Mouse (Mus musculus): ENCODE results near the gene Osbpl5.

Osbpl5 gene

DNA sequence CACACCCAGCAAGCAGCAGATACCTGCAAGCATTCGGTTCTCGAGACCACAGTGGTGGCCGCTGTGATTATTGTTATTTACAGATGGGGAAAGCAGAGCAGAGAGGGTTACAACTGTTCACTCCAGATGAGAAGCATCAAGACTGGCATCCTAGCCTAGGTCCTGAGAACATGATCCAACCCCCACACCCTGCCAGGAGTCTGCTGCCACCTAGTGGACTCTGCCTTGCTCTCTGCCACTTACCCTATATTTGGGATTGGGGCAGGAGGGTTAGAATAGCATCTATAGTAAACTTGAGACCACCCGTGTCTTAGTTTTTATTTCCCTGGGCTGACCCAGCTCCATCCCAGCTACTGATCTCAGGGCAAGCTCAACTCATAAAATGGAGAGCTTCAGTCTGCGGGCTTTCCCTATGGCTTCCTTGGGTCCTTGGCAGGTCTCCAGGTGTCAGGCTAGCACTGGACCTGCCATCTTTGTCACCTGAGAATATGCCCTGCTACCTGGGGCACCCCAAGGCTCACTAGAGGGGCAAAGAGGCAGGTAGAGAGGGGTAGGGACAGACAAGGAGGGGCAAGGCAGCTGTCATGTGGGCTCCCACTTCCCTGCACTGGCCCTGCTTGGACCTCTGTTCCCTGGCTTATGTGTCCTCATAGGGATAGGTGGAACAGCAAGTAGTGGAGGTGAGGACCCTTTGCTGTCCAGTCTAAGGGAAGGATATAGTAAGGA, 2.6 kb downstream of the Osbpl5 start:
- DNase-seq (ENCODE audit: low spot score) = no peak

- DNase-seq (ENCODE audit: low spot score) = no peak
Observed at GRCm38 (mm10) chr7:143752606-143753005, 4.2 kb downstream of the Osbpl5 start.

DNA sequence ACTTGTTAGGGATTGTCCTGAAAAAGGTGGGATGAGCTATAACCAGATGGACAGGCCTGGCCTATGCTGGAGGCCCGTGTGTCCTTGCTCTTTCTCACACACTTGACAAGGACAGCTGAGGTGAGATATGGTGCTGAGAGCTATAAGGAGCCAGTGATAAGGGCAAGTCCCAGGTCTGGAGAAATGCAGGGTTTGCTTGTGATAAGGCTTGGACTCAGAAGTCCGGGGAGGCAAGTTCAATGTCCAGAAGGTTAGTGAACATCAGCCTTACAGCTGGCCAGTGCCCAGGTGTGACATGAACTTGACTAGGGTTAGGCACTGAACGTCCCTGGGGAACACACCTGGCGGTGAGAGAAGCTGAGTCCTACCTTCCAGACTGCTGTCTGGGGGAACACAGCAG, 4.7 kb downstream of the Osbpl5 start:
- no peak for DNase-seq (ENCODE audit: low spot score)

DNA sequence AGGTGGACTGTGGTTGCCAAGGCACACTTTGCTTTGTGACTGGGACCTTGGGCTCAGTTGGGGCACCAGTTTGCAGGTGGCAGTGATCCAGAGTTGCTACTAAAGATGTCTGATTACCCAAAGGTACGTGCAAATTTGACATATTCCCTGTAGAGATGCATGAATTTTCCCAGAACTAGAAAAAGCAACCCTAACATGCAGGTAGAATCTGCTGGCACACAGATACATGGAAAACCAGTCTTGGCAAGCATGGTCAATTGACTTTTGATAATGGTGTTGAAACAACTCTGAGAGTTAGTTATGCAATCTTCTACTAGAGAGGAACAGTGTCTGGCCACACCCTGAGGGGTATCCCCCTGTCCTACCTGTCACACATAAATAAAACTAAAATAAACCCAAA, 5.4 kb downstream of the Osbpl5 start:
- DNase-seq (ENCODE audit: low spot score) = no peak

DNA sequence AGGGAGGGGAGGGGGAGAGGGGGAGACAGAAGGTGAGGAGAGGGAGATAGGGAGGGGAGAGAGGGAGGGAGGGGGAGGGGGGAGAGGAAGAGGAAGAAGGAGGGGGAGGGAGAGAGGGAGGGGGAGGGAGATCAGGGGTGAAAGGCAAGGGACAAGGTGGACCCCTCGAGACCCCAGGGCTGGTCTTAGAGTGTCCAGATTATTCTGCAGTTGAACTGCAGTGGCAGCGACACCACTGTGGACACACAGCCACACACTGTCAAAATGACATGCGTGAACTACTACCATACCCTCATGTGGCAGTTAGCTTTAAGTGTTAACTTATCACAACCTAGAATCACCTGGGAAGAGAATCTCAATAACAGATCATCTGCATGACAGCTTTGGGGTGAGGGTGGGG, 7.7 kb downstream of the Osbpl5 start:
- no peak for DNase-seq (ENCODE audit: low spot score)

GRCm38 (mm10) chr7:143748041-143748868, 8.5 kb downstream of the Osbpl5 start:
- peak; percentile 73 for DNase-seq (ENCODE audit: low spot score)

GRCm38 (mm10) chr7:143740653-143741052, 16.1 kb downstream of the Osbpl5 start:
- DNase-seq (ENCODE audit: low spot score) = no peak

DNA sequence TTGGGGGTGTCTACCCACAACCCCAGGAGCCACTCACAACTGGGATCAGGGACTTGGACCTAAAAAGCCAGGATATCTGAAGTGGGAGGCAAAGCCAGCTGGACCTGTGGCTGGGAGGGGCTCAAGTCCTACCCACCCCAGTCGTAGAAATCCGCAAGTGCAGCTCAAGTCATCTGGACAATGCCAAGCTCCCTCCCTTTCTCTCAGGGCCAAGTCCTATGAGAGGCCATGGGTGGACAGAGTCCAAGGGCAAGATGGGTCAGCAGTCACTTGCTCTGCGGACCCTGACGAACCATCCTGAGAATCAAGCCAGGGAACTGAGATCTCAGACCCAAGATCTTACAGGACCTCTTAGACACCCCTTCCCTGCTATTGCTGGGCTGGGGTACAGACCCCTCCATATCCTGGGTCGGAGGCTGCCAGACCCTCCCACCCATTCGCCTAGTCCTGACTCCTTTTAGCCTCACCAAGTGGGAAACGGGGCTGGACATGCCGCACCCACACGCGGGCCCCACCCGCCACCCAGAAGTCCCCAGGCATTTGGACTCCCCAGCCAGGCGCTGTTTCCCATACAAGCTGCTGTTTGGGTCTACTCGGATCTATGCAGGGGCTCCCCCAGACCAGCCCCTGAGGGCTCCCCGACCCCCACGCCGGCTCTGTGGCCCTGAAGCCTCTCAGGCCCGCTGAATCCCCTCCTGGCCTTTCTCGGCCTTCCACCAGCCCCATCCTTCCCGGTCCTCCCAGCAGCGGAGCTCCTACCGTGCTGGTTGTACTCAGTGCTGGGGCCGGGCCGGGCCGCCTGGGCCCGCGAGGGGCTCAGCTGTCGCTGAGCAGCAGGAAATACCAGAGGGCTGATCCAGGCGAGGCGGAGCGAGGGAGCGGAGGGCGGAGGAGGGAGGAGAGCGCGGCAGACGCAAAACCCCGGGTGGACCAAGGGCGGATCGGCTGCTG, 17.0 kb downstream of the Osbpl5 start:
- DNase-seq (ENCODE audit: low spot score) = peak; percentile 62

DNA sequence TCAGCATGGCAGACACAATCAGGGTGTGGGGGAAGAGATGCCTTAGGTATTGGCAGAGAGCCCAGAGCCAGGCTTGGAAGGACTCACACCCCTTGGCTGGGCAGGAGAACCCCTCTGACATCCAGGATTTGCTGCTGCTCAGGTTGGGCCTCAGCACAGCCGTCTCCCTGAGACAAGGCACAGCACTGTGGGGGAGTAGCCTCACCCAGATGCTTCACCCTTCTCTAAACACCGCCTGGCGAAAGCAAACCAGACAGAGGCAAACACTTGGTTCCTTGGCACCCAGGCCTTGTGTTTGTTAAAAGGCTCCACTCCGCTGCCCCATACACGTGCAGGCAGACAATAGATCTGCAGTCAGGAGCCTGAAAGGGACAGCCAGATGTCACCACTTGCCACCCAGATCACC, 18.2 kb downstream of the Osbpl5 start:
- no peak for DNase-seq (ENCODE audit: low spot score)

DNA sequence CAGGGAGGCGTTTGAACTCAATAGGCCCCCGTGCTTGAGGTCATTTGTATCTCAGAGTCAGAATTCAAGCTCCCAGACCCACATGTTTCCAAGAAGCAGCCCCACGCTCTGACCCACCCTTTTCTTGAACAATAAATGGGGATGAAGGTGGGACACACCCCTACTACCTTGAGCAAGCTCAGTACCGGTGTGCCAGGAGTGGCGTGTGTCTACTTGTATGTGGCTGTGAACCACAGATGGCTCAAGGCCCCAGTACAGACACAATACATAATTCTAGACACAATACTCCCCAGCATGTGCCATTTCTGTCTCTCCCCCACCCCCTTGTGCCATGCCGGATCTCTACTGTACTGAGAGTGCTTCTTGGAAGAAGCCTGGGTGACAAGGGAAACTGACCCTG, 18.6 kb downstream of the Osbpl5 start:
- DNase-seq (ENCODE audit: low spot score) = no peak

- DNase-seq (ENCODE audit: low spot score) = no peak
Observed at GRCm38 (mm10) chr7:143733746-143734145, 23.0 kb downstream of the Osbpl5 start.

DNA sequence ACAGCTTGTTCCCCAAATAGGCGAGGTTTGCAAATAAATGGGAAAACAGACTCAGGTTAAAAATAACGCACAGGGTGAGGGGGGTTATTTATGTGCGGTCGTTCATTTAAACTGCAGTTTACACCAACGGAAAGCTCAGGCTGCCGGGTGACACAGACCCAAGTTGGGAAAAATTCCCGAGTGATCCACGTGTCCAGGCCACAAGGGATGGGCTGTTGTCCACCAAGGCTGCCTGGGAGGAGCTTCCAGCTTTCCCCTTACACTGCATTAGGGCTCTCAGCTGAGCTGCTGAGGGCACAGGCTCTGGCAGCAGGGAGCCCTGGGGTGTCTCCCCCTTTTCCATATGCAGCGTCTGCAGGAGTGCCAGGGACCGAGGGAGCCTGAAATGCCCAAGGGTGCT, 26.9 kb downstream of the Osbpl5 start:
- no peak for DNase-seq (ENCODE audit: low spot score)

DNA sequence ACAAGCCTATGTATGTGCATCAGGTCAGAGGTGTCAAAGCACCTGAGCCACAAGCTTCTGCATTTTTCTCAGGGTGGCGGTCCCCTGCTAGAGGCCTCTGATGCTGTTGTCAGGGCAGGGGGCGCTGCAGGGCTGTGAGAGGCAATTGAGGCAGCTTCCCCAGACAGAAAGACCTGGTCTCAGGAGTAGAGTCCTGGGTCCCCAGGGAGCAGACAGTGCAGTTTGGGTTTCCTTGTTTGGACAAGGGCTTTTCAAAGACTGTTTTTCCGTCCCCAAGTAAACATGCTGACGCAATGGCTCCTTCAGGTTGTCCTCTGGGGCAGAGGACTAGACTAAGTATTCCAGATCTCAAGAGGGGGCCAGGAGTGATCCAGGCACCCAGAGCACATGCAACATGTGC, 30.4 kb downstream of the Osbpl5 start:
- no peak for DNase-seq (ENCODE audit: low spot score)

GRCm38 (mm10) chr7:143723841-143724240, 32.9 kb downstream of the Osbpl5 start:
- no peak for DNase-seq (ENCODE audit: low spot score)

DNA sequence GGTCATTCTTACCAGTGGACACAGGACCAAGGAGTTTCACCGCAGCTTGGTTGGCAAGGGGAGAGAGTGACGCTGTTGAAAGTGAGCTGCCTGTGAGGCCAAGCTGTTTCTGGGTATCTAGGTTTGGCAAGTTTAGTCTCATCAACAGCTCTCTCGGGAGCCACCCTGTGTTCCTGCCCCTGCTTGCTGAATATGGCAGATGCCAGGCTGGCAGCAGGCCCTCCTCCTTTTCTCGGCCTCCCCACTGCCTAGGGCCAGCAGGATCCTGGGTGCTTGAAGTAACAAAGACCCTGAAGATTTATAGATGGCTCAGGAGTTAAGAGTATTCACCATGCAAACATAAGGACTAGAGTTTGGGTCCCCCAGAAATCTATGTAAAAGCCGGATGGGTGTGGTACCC, 34.1 kb downstream of the Osbpl5 start:
- no peak for DNase-seq (ENCODE audit: low spot score)

GRCm38 (mm10) chr7:143717811-143718210, 39.0 kb downstream of the Osbpl5 start:
- DNase-seq (ENCODE audit: low spot score) = no peak

DNA sequence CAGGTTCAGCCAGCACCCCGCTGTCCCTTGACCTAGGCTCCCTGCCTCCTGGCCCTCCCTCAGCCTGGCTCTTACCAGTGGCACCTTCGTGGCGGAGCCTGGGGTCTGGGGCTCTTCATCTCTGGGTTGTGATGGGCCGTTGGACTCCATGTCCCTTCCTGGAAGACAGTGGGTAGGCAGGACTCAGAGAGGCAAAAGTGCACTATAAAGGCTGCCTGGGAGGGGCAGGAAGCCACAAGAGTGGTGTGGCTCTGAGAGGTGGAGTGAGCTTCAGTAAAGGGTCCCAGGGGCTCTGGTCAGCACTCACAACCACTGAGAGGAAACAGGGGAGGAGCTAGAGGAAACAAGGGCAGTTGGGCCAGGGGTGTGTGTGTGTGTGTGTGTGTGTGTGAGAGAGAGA, 43.4 kb downstream of the Osbpl5 start:
- no peak for DNase-seq (ENCODE audit: low spot score)

GRCm38 (mm10) chr7:143712771-143713348, 43.9 kb downstream of the Osbpl5 start:
- no peak for DNase-seq (ENCODE audit: low spot score)

DNA sequence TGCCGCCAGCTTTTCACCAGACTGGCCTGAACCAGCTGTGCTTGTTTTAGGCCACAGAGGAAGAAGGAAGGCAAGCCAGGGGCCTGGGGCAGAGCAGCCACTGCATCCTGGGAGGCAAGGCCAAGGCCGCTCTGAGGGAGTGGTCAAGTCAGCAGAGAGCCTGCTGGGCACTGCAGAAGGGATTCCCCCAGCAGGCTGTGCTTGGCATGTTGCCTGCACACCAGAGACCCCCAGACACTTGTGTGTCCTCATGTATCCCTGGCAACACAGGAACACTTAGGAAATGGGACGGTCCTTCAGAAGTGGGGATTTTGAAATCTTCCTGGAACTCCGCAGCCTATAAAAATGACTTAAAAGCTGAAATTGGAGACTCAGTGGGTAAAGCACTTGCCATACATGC, 44.8 kb downstream of the Osbpl5 start:
- DNase-seq (ENCODE audit: low spot score) = no peak

DNA sequence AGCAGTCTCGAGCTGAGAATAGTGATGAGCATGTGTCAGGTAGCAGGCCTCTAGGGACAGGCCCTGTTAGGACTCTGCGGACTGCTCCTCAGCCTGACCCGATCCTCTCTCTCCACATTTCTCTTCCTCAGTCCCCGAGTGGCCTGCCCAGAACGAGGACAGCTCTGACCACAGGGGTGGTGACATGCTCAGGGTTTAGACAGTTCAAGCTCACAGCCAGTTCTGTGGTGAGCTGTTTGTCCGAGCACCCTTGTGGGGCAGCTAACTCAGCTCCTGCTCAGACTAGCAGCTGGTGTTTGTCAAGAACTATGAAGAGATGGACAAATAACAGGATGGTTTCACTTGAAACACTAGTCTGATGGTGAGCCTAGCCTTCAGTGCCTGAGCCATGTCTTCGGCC, 45.4 kb downstream of the Osbpl5 start:
- DNase-seq (ENCODE audit: low spot score) = no peak

- DNase-seq (ENCODE audit: low spot score) = no peak
Observed at GRCm38 (mm10) chr7:143709395-143709794, 47.4 kb downstream of the Osbpl5 start.
